Mouse (Mus musculus) forebrain, postnatal 0 days (tissue): ENCODE results near the gene Mast4. TPM values are rescaled to one million over a fixed set of nuclear protein-coding genes. Genes with fewer than 3 reads are reported as not detected.

Experiments
- ATAC-seq: fragments of 200-750 bp; cut with Nextera tagmentation; 2 replicates; pipeline ENCODE4 v1.8.0; 2017; ENCODE audit warnings: mild to moderate bottlenecking, moderate library complexity
- DNase-seq: peaks from one replicate; pipeline ENCODE4 v3.0.0-alpha.2; 2015
- H3K27ac ChIP-seq: fragments of 300-500 bp; sonication (generic); 2 replicates; pipeline ENCODE4 v1.5.1; 2014; ENCODE audit warnings: low read depth, mild to moderate bottlenecking, antibody characterized with exemption, low read length, moderate library complexity, mixed read lengths
- H3K27me3 ChIP-seq: fragments of 300-500 bp; sonication (generic); 2 replicates; pipeline ENCODE4 v1.6.1; 2014; ENCODE audit warnings: mild to moderate bottlenecking, low read length, mixed read lengths; ENCODE audit not compliant: insufficient read depth
- H3K36me3 ChIP-seq: fragments of 300-500 bp; sonication (generic); 2 replicates; pipeline ENCODE4 v1.6.1; 2014; ENCODE audit warnings: mild to moderate bottlenecking, moderate library complexity; ENCODE audit not compliant: insufficient read depth
- H3K4me1 ChIP-seq: fragments of 300-500 bp; sonication (generic); 2 replicates; pipeline ENCODE4 v1.6.1; 2014; ENCODE audit warnings: antibody characterized with exemption; ENCODE audit not compliant: insufficient read depth
- H3K4me2 ChIP-seq: fragments of 300-500 bp; sonication (generic); 2 replicates; pipeline ENCODE4 v1.6.1; 2014; ENCODE audit warnings: low read depth, mild to moderate bottlenecking, moderate library complexity
- H3K4me3 ChIP-seq: fragments of 300-500 bp; sonication (generic); 2 replicates; pipeline ENCODE4 v1.5.1; 2014; ENCODE audit warnings: low read depth, low read length, mixed read lengths
- H3K9ac ChIP-seq: fragments of 300-500 bp; sonication (generic); 2 replicates; pipeline ENCODE4 v1.6.1; 2014; ENCODE audit warnings: mild to moderate bottlenecking
- H3K9me3 ChIP-seq: fragments of 300-500 bp; sonication (generic); 2 replicates; pipeline ENCODE4 v1.6.1; 2016; ENCODE audit warnings: low read length
- CTCF ChIP-seq: sonication (generic); IDR thresholded peaks from 2 replicates; pipeline ENCODE4 v1.5.1; 2016; ENCODE audit warnings: antibody characterized with exemption, control low read depth, low read depth
- WGBS: fragments of 180-500 bp; shearing (Covaris S2); extraction: QIAGEN DNeasy Blood & Tissue Kit; methylation state at CpG from one replicate; pipeline ENCODE4 v1.1.7; 2014; 5-methylcytosine and 5-hydroxymethylcytosine counted together
- polyA plus RNA-seq: library from polyadenylated mRNA; unstranded; fragments of >200 nt; fragmentation: Nextera tagmentation; extraction: Ambion mirVana; gene quantifications from 2 replicates; pipeline ENCODE4 v1.2.1, GENCODE M21; 2015
- total RNA-seq: library from RNA; depleted of rRNA; stranded (reverse); fragments of >200 nt; gene quantifications from 2 replicates; pipeline ENCODE4 v1.2.3, GENCODE M21; 2014

Gene Mast4
- total and polyA plus RNA-seq, 2 experiments from 2014 or later = 17.2 to 40.1 TPM

GRCm38 (mm10) chr13:103225895-103226815 lies 108.1 kb downstream of the Mast4 start:
- WGBS = 46% methylated on average over 17 of the region's 17 CpGs
- TF ChIP-seq CTCF = no peak
- Histone ChIP-seq H3K36me3 (no peaks in the 10 kb centered on the region), H3K9me3 (no peaks in the 10 kb centered on the region), H3K27ac (no peak overlapping the region; the same call in 1 of the 2 replicates), H3K9ac (no peak overlapping the region), H3K4me2 (0 out of 2 replicates have a peak overlapping the region, but pooled peaks have one; percentile 2), H3K27me3 (no peaks in the 10 kb centered on the region), H3K4me3 (no peak overlapping the region), H3K4me1 (peaks cover 5% of the 10 kb centered on the region; the same call in 1 of the 2 replicates)
- DNase-seq (no peak), ATAC-seq (peak; percentile 20; the same call in 1 of the 2 replicates)

GRCm38 (mm10) chr13:103225217-103225894 lies 108.9 kb downstream of the Mast4 start:
- no peak for TF ChIP-seq CTCF
- Histone ChIP-seq H3K27ac (no peak overlapping the region; the same call in 1 of the 2 replicates), H3K9ac (no peak overlapping the region)

GRCm38 (mm10) chr13:103220479-103221064 lies 113.7 kb downstream of the Mast4 start:
- Histone ChIP-seq H3K27ac (no peak overlapping the region), H3K9ac (no peak overlapping the region), H3K4me1 (peaks cover 4% of the 10 kb centered on the region; the same call in 1 of the 2 replicates), H3K4me3 (no peak overlapping the region), H3K27me3 (no peaks in the 10 kb centered on the region), H3K4me2 (no peak overlapping the region), H3K36me3 (no peaks in the 10 kb centered on the region), H3K9me3 (no peaks in the 10 kb centered on the region)
- no peak for DNase-seq
- TF ChIP-seq CTCF = no peak
- WGBS = 29% methylated on average over 11 of the region's 11 CpGs
- ATAC-seq = no peak

More at GRCm38 (mm10) chr13:103225217-103225894, 108.9 kb downstream of the Mast4 start:
- ATAC-seq (no peak), DNase-seq (no peak)
- WGBS = 39% methylated on average over 11 of the region's 11 CpGs
- Histone ChIP-seq H3K4me2 (0 out of 2 replicates have a peak overlapping the region, but pooled peaks have one; percentile 2), H3K27me3 (no peaks in the 10 kb centered on the region), H3K4me1 (peaks cover 8% of the 10 kb centered on the region; the same call in 1 of the 2 replicates), H3K4me3 (no peak overlapping the region), H3K36me3 (no peaks in the 10 kb centered on the region), H3K9me3 (no peaks in the 10 kb centered on the region)

- H3K9ac ChIP-seq = no peak overlapping the region
- H3K9me3 ChIP-seq = no peaks in the 10 kb centered on the region
- no peak overlapping the region for H3K27ac ChIP-seq
- DNase-seq (no peak), ATAC-seq (no peak)
- no peak for TF ChIP-seq CTCF
- H3K4me1 ChIP-seq = 0 out of 2 replicates have a peak, but pooled peaks cover 3% of the 10 kb centered on the region
- H3K27me3 ChIP-seq = no peaks in the 10 kb centered on the region
- WGBS = 37% methylated on average over 2 of the region's 2 CpGs
- no peaks in the 10 kb centered on the region for H3K36me3 ChIP-seq
- H3K4me2 ChIP-seq = no peak overlapping the region
- H3K4me3 ChIP-seq = no peak overlapping the region
Observed at GRCm38 (mm10) chr13:103219999-103220398, 114.3 kb downstream of the Mast4 start.

- WGBS = 89% methylated on average over 3 of the region's 3 CpGs
- Histone ChIP-seq H3K9ac (no peak overlapping the region), H3K4me3 (no peak overlapping the region), H3K36me3 (no peaks in the 10 kb centered on the region), H3K27me3 (no peaks in the 10 kb centered on the region), H3K4me2 (no peak overlapping the region), H3K9me3 (no peaks in the 10 kb centered on the region), H3K4me1 (0 out of 2 replicates have a peak, but pooled peaks cover 3% of the 10 kb centered on the region), H3K27ac (no peak overlapping the region)
- DNase-seq = no peak
- ATAC-seq = no peak
- no peak for TF ChIP-seq CTCF
Observed at GRCm38 (mm10) chr13:103217486-103217885, 116.8 kb downstream of the Mast4 start.

- Histone ChIP-seq H3K27me3 (no peaks in the 10 kb centered on the region), H3K4me2 (no peak overlapping the region), H3K9ac (no peak overlapping the region), H3K36me3 (no peaks in the 10 kb centered on the region), H3K27ac (no peak overlapping the region), H3K4me1 (no peaks in the 10 kb centered on the region), H3K4me3 (no peak overlapping the region), H3K9me3 (no peaks in the 10 kb centered on the region)
- DNase-seq (no peak), ATAC-seq (no peak)
- no peak for TF ChIP-seq CTCF
- WGBS = 93% methylated on average over 3 of the region's 3 CpGs
Observed at GRCm38 (mm10) chr13:103214506-103214905, 119.8 kb downstream of the Mast4 start.
